Mouse (Mus musculus) limb, embryonic 10.5 days (tissue): ENCODE data around the gene Gcdh. TPM values are rescaled to one million over a fixed set of nuclear protein-coding genes. Genes with fewer than 3 reads are reported as not detected.

ENCODE experiments used
- DNase-seq: peaks from one replicate; pipeline ENCODE4 v3.0.0-alpha.2; 2017; ENCODE audit warnings: low spot score
- H3K27ac ChIP-seq: fragments of 300-500 bp; sonication (generic); 2 replicates; pipeline ENCODE4 v1.5.1; 2016; ENCODE audit warnings: mild to moderate bottlenecking
- H3K27me3 ChIP-seq: fragments of 300-500 bp; sonication (generic); 2 replicates; pipeline ENCODE4 v1.6.1; 2016; ENCODE audit warnings: low read depth, mild to moderate bottlenecking; ENCODE audit not compliant: poor library complexity, severe bottlenecking
- H3K36me3 ChIP-seq: fragments of 300-500 bp; sonication (generic); 2 replicates; pipeline ENCODE4 v1.6.1; 2016; ENCODE audit warnings: mild to moderate bottlenecking, moderate library complexity
- H3K4me1 ChIP-seq: fragments of 300-500 bp; sonication (generic); 2 replicates; pipeline ENCODE4 v1.6.1; 2016
- H3K4me3 ChIP-seq: fragments of 300-500 bp; sonication (generic); 2 replicates; pipeline ENCODE4 v1.5.1; 2016; ENCODE audit warnings: mild to moderate bottlenecking, moderate library complexity
- H3K9me3 ChIP-seq: fragments of 300-500 bp; sonication (generic); replicated peaks from 2 replicates; pipeline ENCODE4 v1.6.1; 2016; ENCODE audit warnings: mild to moderate bottlenecking
- WGBS: fragments of 180-500 bp; shearing (Covaris S2); methylation state at CpG from one replicate; pipeline ENCODE4 v1.1.7; 2016; 5-methylcytosine and 5-hydroxymethylcytosine counted together
- polyA plus RNA-seq: library from polyadenylated mRNA; unstranded; fragments of >200 nt; fragmentation: Nextera tagmentation; extraction: Ambion mirVana; gene quantifications from 2 replicates; pipeline ENCODE4 v1.2.1, GENCODE M21; 2016

Gene Gcdh
- polyA plus RNA-seq, 1 experiment from 2014 or later, result 54.2 TPM

GRCm38 (mm10) chr8:84888280-84888679, 5.4 kb downstream of the Gcdh start:
- H3K27me3 ChIP-seq, result no peaks in the 10 kb centered on the region
- H3K36me3 ChIP-seq, result peaks cover 79% of the 10 kb centered on the region
- H3K9me3 ChIP-seq, result no peaks in the 10 kb centered on the region
- DNase-seq, result no peak
- H3K27ac ChIP-seq, result no peak overlapping the region
- H3K4me3 ChIP-seq, result no peak overlapping the region
- 96% methylated on average over 3 of the region's 3 CpGs for WGBS
- H3K4me1 ChIP-seq, result peaks cover 10% of the 10 kb centered on the region

GRCm38 (mm10) chr8:84884728-84885127, 9.0 kb downstream of the Gcdh start:
- DNase-seq, result no peak
- Histone ChIP-seq H3K9me3 (no peaks in the 10 kb centered on the region), H3K4me3 (no peak overlapping the region), H3K27me3 (no peaks in the 10 kb centered on the region), H3K4me1 (no peaks in the 10 kb centered on the region), H3K36me3 (peaks cover 59% of the 10 kb centered on the region), H3K27ac (no peak overlapping the region)
- WGBS, result 88% methylated on average over 4 of the region's 4 CpGs

GRCm38 (mm10) chr8:84878915-84879314, 14.8 kb downstream of the Gcdh start:
- Histone ChIP-seq H3K4me3 (no peak overlapping the region), H3K4me1 (no peaks in the 10 kb centered on the region), H3K27ac (no peak overlapping the region), H3K27me3 (no peaks in the 10 kb centered on the region), H3K9me3 (no peaks in the 10 kb centered on the region), H3K36me3 (peaks cover 7% of the 10 kb centered on the region)
- WGBS, result 92% methylated on average over 1 of the region's 1 CpGs
- no peak for DNase-seq

- H3K27ac ChIP-seq, result no peak overlapping the region
- no peaks in the 10 kb centered on the region for H3K9me3 ChIP-seq
- DNase-seq, result no peak
- H3K27me3 ChIP-seq, result peaks cover 7% of the 10 kb centered on the region
- H3K36me3 ChIP-seq, result no peaks in the 10 kb centered on the region; the same call in 1 of the 2 replicates
- 86% methylated on average over 3 of the region's 3 CpGs for WGBS
- H3K4me3 ChIP-seq, result no peak overlapping the region
- H3K4me1 ChIP-seq, result peaks cover 6% of the 10 kb centered on the region
Measured at GRCm38 (mm10) chr8:84877297-84878035, 16.3 kb downstream of the Gcdh start.

- Histone ChIP-seq H3K4me3 (no peak overlapping the region), H3K36me3 (peaks cover 6% of the 10 kb centered on the region), H3K27ac (no peak overlapping the region), H3K9me3 (no peaks in the 10 kb centered on the region), H3K27me3 (peaks cover 12% of the 10 kb centered on the region), H3K4me1 (peaks cover 16% of the 10 kb centered on the region)
- 92% methylated on average over 3 of the region's 3 CpGs for WGBS
- DNase-seq, result no peak
Measured at GRCm38 (mm10) chr8:84874339-84874738, 19.4 kb downstream of the Gcdh start.

GRCm38 (mm10) chr8:84873016-84873415, 20.7 kb downstream of the Gcdh start:
- H3K4me1 ChIP-seq, result peaks cover 16% of the 10 kb centered on the region
- H3K9me3 ChIP-seq, result no peaks in the 10 kb centered on the region
- WGBS, result 53% methylated on average over 4 of the region's 4 CpGs
- no peak overlapping the region for H3K27ac ChIP-seq
- no peak for DNase-seq
- H3K4me3 ChIP-seq, result peak overlapping the region; percentile 59
- peaks cover 19% of the 10 kb centered on the region for H3K36me3 ChIP-seq
- H3K27me3 ChIP-seq, result peaks cover 12% of the 10 kb centered on the region

GRCm38 (mm10) chr8:84872309-84872965, 21.3 kb downstream of the Gcdh start:
- peak; percentile 67 for DNase-seq
- Histone ChIP-seq H3K27me3 (peaks cover 12% of the 10 kb centered on the region), H3K27ac (peak overlapping the region; percentile 84), H3K4me3 (peak overlapping the region; percentile 59), H3K9me3 (no peaks in the 10 kb centered on the region), H3K36me3 (peaks cover 25% of the 10 kb centered on the region), H3K4me1 (peaks cover 16% of the 10 kb centered on the region)
- 2% methylated on average over 54 of the region's 54 CpGs for WGBS

GRCm38 (mm10) chr8:84871376-84872308, 22.1 kb downstream of the Gcdh start, which contains the start of gene Syce2:
Gene Syce2, plus strand, starts transcription at chr8:84872111.
- H3K27ac ChIP-seq, result peak within 1 kb of the TSS; percentile 84
- H3K9me3 ChIP-seq, result no peaks in the 10 kb centered on the region
- H3K36me3 ChIP-seq, result peaks cover 33% of the 10 kb centered on the region
- H3K4me1 ChIP-seq, result peaks cover 16% of the 10 kb centered on the region
- WGBS, result 14% methylated on average over 44 of the region's 46 CpGs
- H3K27me3 ChIP-seq, result peaks cover 12% of the 10 kb centered on the region
- peak; percentile 86 for DNase-seq
- H3K4me3 ChIP-seq, result peak within 1 kb of the TSS; percentile 59

GRCm38 (mm10) chr8:84856864-84857441, 36.8 kb downstream of the Gcdh start, which contains the start of gene Farsa:
Gene Farsa, plus strand, starts transcription at chr8:84856989.
- H3K4me3 ChIP-seq, result peak within 1 kb of the TSS; percentile 93
- WGBS, result under 1% methylated on average over 39 of the region's 39 CpGs
- DNase-seq, result peak; percentile 97
- peaks cover 12% of the 10 kb centered on the region for H3K4me1 ChIP-seq
- no peaks in the 10 kb centered on the region for H3K27me3 ChIP-seq
- peak within 1 kb of the TSS; percentile 92 for H3K27ac ChIP-seq
- no peaks in the 10 kb centered on the region for H3K9me3 ChIP-seq
- peaks cover 30% of the 10 kb centered on the region for H3K36me3 ChIP-seq

- Histone ChIP-seq H3K27ac (0 out of 2 replicates have a peak overlapping the region, but pooled peaks have one; percentile 92), H3K4me3 (peak overlapping the region; percentile 93), H3K27me3 (no peaks in the 10 kb centered on the region), H3K9me3 (no peaks in the 10 kb centered on the region), H3K36me3 (peaks cover 25% of the 10 kb centered on the region), H3K4me1 (peaks cover 12% of the 10 kb centered on the region)
- WGBS, result 92% methylated on average over 3 of the region's 3 CpGs
- DNase-seq, result no peak
Measured at GRCm38 (mm10) chr8:84856434-84856833, 37.3 kb downstream of the Gcdh start.

GRCm38 (mm10) chr8:84847684-84848435, 45.9 kb downstream of the Gcdh start:
- H3K36me3 ChIP-seq, result peaks cover 32% of the 10 kb centered on the region
- H3K27ac ChIP-seq, result peak overlapping the region; percentile 94
- no peaks in the 10 kb centered on the region for H3K9me3 ChIP-seq
- no peaks in the 10 kb centered on the region for H3K27me3 ChIP-seq
- peaks cover 35% of the 10 kb centered on the region for H3K4me1 ChIP-seq
- WGBS, result 55% methylated on average over 6 of the region's 6 CpGs
- DNase-seq, result no peak
- H3K4me3 ChIP-seq, result peak overlapping the region; percentile 95
